Mouse (Mus musculus): ENCODE measurements around the gene Kcnb1. TPM values are rescaled to one million over a fixed set of nuclear protein-coding genes. Genes with fewer than 3 reads are reported as not detected.

Kcnb1 gene
- total and polyA plus RNA-seq, 2 experiments from 2014 or later: 1.7 to 4.8 TPM

- Histone ChIP-seq H3K27me3 (ENCODE audit: control insufficient read depth, insufficient read depth, low read length) (no peaks in the 10 kb centered on the region), H3K9me3 (replicated peaks; ENCODE audit: control insufficient read depth, low read length) (no peaks in the 10 kb centered on the region), H3K4me2 (ENCODE audit: low read depth, low read length) (no peak overlapping the region), H3K36me3 (replicated peaks; ENCODE audit: control insufficient read depth, insufficient read depth, low read length) (peaks cover 20% of the 10 kb centered on the region), H3K9ac (replicated peaks; ENCODE audit: low read depth, low read length) (no peak overlapping the region), H3K27ac (ENCODE audit: low read depth) (no peak overlapping the region), H3K4me1 (ENCODE audit: control insufficient read depth, insufficient read depth) (peaks cover 7% of the 10 kb centered on the region), H3K4me3 (ENCODE audit: low read depth, low read length) (no peak overlapping the region)
- TF ChIP-seq EP300 (IDR thresholded peaks at IDR 0.05; ENCODE audit: low read depth) (no peak), CTCF (IDR thresholded peaks at IDR 0.05; ENCODE audit: low read depth) (no peak)
- ATAC-seq (ENCODE audit: insufficient read depth, low read depth) (no peak), DNase-seq (ENCODE audit: low spot score) (no peak)
- 48% methylated on average over 6 of the region's 6 CpGs for WGBS
Measured at GRCm38 (mm10) chr2:167067575-167067974, 122.4 kb downstream of the Kcnb1 start.

GRCm38 (mm10) chr2:167066528-167067516 lies 123.1 kb downstream of the Kcnb1 start:
- Histone ChIP-seq H3K36me3 (replicated peaks; ENCODE audit: control insufficient read depth, insufficient read depth, low read length) (peaks cover 20% of the 10 kb centered on the region), H3K9ac (replicated peaks; ENCODE audit: low read depth, low read length) (no peak overlapping the region), H3K4me2 (ENCODE audit: low read depth, low read length) (no peak overlapping the region), H3K27me3 (ENCODE audit: control insufficient read depth, insufficient read depth, low read length) (no peaks in the 10 kb centered on the region), H3K27ac (ENCODE audit: low read depth) (no peak overlapping the region), H3K9me3 (replicated peaks; ENCODE audit: control insufficient read depth, low read length) (no peaks in the 10 kb centered on the region), H3K4me1 (ENCODE audit: control insufficient read depth, insufficient read depth) (peaks cover 9% of the 10 kb centered on the region), H3K4me3 (ENCODE audit: low read depth, low read length) (no peak overlapping the region)
- ATAC-seq (ENCODE audit: insufficient read depth, low read depth) (no peak), DNase-seq (ENCODE audit: low spot score) (no peak)
- TF ChIP-seq EP300 (IDR thresholded peaks at IDR 0.05; ENCODE audit: low read depth) (no peak), CTCF (IDR thresholded peaks at IDR 0.05; ENCODE audit: low read depth) (no peak)
- 39% methylated on average over 6 of the region's 6 CpGs for WGBS

GRCm38 (mm10) chr2:167066031-167066430 lies 123.9 kb downstream of the Kcnb1 start:
- no peak overlapping the region for H3K4me3 ChIP-seq (ENCODE audit: low read depth, low read length)
- no peak overlapping the region for H3K4me2 ChIP-seq (ENCODE audit: low read depth, low read length)
- no peak for DNase-seq (ENCODE audit: low spot score)
- peaks cover 20% of the 10 kb centered on the region for H3K36me3 ChIP-seq (replicated peaks; ENCODE audit: control insufficient read depth, insufficient read depth, low read length)
- no peak overlapping the region for H3K9ac ChIP-seq (replicated peaks; ENCODE audit: low read depth, low read length)
- H3K27me3 ChIP-seq (ENCODE audit: control insufficient read depth, insufficient read depth, low read length): no peaks in the 10 kb centered on the region
- 58% methylated on average over 1 of the region's 1 CpGs for WGBS
- no peak for TF ChIP-seq CTCF (IDR thresholded peaks at IDR 0.05; ENCODE audit: low read depth)
- TF ChIP-seq EP300 (IDR thresholded peaks at IDR 0.05; ENCODE audit: low read depth): no peak
- no peak for ATAC-seq (ENCODE audit: insufficient read depth, low read depth)
- H3K27ac ChIP-seq (ENCODE audit: low read depth): no peak overlapping the region
- peaks cover 15% of the 10 kb centered on the region for H3K4me1 ChIP-seq (ENCODE audit: control insufficient read depth, insufficient read depth)
- no peaks in the 10 kb centered on the region for H3K9me3 ChIP-seq (replicated peaks; ENCODE audit: control insufficient read depth, low read length)

- Histone ChIP-seq H3K9me3 (replicated peaks; ENCODE audit: control insufficient read depth, low read length) (no peaks in the 10 kb centered on the region), H3K4me2 (ENCODE audit: low read depth, low read length) (peak overlapping the region; percentile 85), H3K27me3 (ENCODE audit: control insufficient read depth, insufficient read depth, low read length) (no peaks in the 10 kb centered on the region), H3K4me1 (ENCODE audit: control insufficient read depth, insufficient read depth) (peaks cover 15% of the 10 kb centered on the region), H3K4me3 (ENCODE audit: low read depth, low read length) (peak overlapping the region; percentile 90), H3K36me3 (replicated peaks; ENCODE audit: control insufficient read depth, insufficient read depth, low read length) (peaks cover 20% of the 10 kb centered on the region), H3K27ac (ENCODE audit: low read depth) (no peak overlapping the region), H3K9ac (replicated peaks; ENCODE audit: low read depth, low read length) (0 out of 2 replicates have a peak overlapping the region, but pooled peaks have one; percentile 40)
- DNase-seq (ENCODE audit: low spot score) (no peak), ATAC-seq (ENCODE audit: insufficient read depth, low read depth) (no peak)
- TF ChIP-seq EP300 (IDR thresholded peaks at IDR 0.05; ENCODE audit: low read depth) (no peak), CTCF (IDR thresholded peaks at IDR 0.05; ENCODE audit: low read depth) (no peak)
- 25% methylated on average over 9 of the region's 9 CpGs for WGBS
Measured at GRCm38 (mm10) chr2:167064601-167065295, 125.2 kb downstream of the Kcnb1 start.

- DNase-seq (ENCODE audit: low spot score) (no peak), ATAC-seq (ENCODE audit: insufficient read depth, low read depth) (no peak)
- TF ChIP-seq CTCF (IDR thresholded peaks at IDR 0.05; ENCODE audit: low read depth): peak; percentile 16; the same call in 1 of the 2 replicates
- no peak for TF ChIP-seq EP300 (IDR thresholded peaks at IDR 0.05; ENCODE audit: low read depth)
- H3K27ac ChIP-seq (ENCODE audit: low read depth): peak overlapping the region; percentile 93
- H3K4me3 ChIP-seq (ENCODE audit: low read depth, low read length): peak overlapping the region; percentile 90
- H3K4me1 ChIP-seq (ENCODE audit: control insufficient read depth, insufficient read depth): peaks cover 15% of the 10 kb centered on the region
- 3% methylated on average over 7 of the region's 7 CpGs for WGBS
- peak overlapping the region; percentile 78 for H3K9ac ChIP-seq (replicated peaks; ENCODE audit: low read depth, low read length)
- H3K4me2 ChIP-seq (ENCODE audit: low read depth, low read length): peak overlapping the region; percentile 85
- H3K27me3 ChIP-seq (ENCODE audit: control insufficient read depth, insufficient read depth, low read length): no peaks in the 10 kb centered on the region
- no peaks in the 10 kb centered on the region for H3K9me3 ChIP-seq (replicated peaks; ENCODE audit: control insufficient read depth, low read length)
- peaks cover 26% of the 10 kb centered on the region for H3K36me3 ChIP-seq (replicated peaks; ENCODE audit: control insufficient read depth, insufficient read depth, low read length)
Measured at GRCm38 (mm10) chr2:167063906-167064496, 126.0 kb downstream of the Kcnb1 start.
